Mouse (Mus musculus) intestine, postnatal 0 days (tissue): ENCODE measurements at regions not wholly inside any gene's neighbourhood (a gene's known extent, or its start where the extent isn't known, plus 50 kb on each side); places are given as distances from the start of the nearest gene placed in this dataset.

Experiments
- ATAC-seq: fragments of 200-750 bp; cut with Nextera tagmentation; 2 replicates; pipeline ENCODE4 v1.8.0; 2017; ENCODE audit warnings: mild to moderate bottlenecking, moderate TSS enrichment, moderate library complexity
- H3K27ac ChIP-seq: fragments of 300-500 bp; sonication (generic); 2 replicates; pipeline ENCODE4 v1.5.1; 2014; ENCODE audit warnings: mild to moderate bottlenecking, low read depth, low read length, moderate library complexity
- H3K27me3 ChIP-seq: fragments of 300-500 bp; sonication (generic); replicated peaks from 2 replicates; pipeline ENCODE4 v1.6.1; 2014; ENCODE audit warnings: low read length, mixed read lengths; ENCODE audit not compliant: control insufficient read depth, insufficient read depth
- H3K36me3 ChIP-seq: fragments of 300-500 bp; sonication (generic); 2 replicates; pipeline ENCODE4 v1.6.1; 2014; ENCODE audit warnings: mild to moderate bottlenecking, moderate library complexity; ENCODE audit not compliant: control insufficient read depth, insufficient read depth
- H3K4me1 ChIP-seq: fragments of 300-500 bp; sonication (generic); replicated peaks from 2 replicates; pipeline ENCODE4 v1.6.1; 2014; ENCODE audit warnings: antibody characterized with exemption, low read length, mixed read lengths; ENCODE audit not compliant: control insufficient read depth, insufficient read depth
- H3K4me2 ChIP-seq: fragments of 300-500 bp; sonication (generic); replicated peaks from 2 replicates; pipeline ENCODE4 v1.6.1; 2014; ENCODE audit warnings: low read depth, mild to moderate bottlenecking, moderate library complexity
- H3K4me3 ChIP-seq: fragments of 300-500 bp; sonication (generic); 2 replicates; pipeline ENCODE4 v1.5.1; 2014; ENCODE audit warnings: low read depth, low read length
- H3K9ac ChIP-seq: fragments of 300-500 bp; sonication (generic); 2 replicates; pipeline ENCODE4 v1.6.1; 2014; ENCODE audit warnings: mild to moderate bottlenecking, low read depth, low read length
- H3K9me3 ChIP-seq: fragments of 300-500 bp; sonication (generic); 2 replicates; pipeline ENCODE4 v1.6.1; 2016; ENCODE audit warnings: mixed run types; ENCODE audit not compliant: control insufficient read depth
- CTCF ChIP-seq: sonication (generic); IDR thresholded peaks from 2 replicates; pipeline ENCODE4 v1.5.1; 2016; ENCODE audit warnings: low read depth, mild to moderate bottlenecking, control low read depth, antibody characterized with exemption, moderate library complexity
- WGBS: fragments of 180-500 bp; shearing (Covaris S2); extraction: QIAGEN DNeasy Blood & Tissue Kit; methylation state at CpG from one replicate; pipeline ENCODE4 v1.1.7; 2014; 5-methylcytosine and 5-hydroxymethylcytosine counted together

GRCm38 (mm10) chr14:55168336-55168909 is 51.7 kb upstream of the Jph4 start:
- Histone ChIP-seq H3K4me1 (0 out of 2 replicates have a peak, but pooled peaks cover 4% of the 10 kb centered on the region), H3K36me3 (no peaks in the 10 kb centered on the region), H3K27ac (no peak overlapping the region), H3K4me2 (no peak overlapping the region), H3K9me3 (no peaks in the 10 kb centered on the region), H3K27me3 (no peaks in the 10 kb centered on the region), H3K9ac (no peak overlapping the region), H3K4me3 (no peak overlapping the region)
- ATAC-seq, result no peak
- no peak for TF ChIP-seq CTCF
- WGBS, result 30% methylated on average over 12 of the region's 12 CpGs

DNA sequence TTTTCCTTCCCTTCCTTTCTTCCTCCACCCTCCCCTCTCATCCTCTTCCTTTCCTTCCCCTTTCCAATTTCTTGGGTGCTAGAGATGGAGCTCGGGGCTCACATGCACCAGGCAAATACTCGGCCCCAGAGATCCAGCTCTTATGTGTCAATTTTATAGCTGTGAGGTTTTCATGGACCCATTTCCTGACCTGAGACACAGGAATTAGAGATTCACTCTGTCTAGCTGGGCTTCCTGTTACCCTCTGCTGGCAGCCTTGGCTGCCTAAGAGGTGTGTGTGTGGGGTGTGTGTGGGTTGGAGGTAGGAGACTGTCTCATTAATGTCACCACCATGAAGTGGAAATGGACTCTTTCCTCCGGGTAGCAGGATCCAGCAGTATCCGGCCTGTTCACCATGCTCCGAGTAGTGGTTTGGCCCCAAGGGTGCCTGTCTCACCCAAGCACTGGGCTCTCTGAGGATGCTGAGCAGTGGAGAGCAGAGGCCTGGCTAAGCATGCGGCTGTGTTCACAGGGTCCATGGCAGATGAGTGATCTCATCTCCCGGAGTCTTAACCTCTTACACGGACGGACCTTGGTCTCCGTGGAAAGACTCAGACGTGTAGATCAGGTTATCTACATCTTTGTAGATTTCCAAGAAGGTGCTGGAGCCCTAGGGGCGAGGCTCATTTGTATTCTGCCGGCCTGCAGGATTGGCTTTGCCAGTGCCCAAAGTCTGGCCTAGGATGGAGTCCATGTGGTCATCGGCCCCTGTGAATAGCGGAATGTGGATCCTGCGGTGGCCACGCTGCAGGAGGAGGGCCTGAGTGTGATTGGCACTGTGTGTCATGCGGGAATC is 52.5 kb upstream of the Jph4 start:
- Histone ChIP-seq H3K36me3 (no peaks in the 10 kb centered on the region), H3K27ac (no peak overlapping the region), H3K9ac (no peak overlapping the region), H3K9me3 (no peaks in the 10 kb centered on the region), H3K4me3 (no peak overlapping the region), H3K27me3 (no peaks in the 10 kb centered on the region), H3K4me2 (no peak overlapping the region), H3K4me1 (0 out of 2 replicates have a peak, but pooled peaks cover 4% of the 10 kb centered on the region)
- TF ChIP-seq CTCF, result no peak
- WGBS, result 80% methylated on average over 18 of the region's 18 CpGs
- peak; percentile 45; the same call in 1 of the 2 replicates for ATAC-seq

DNA sequence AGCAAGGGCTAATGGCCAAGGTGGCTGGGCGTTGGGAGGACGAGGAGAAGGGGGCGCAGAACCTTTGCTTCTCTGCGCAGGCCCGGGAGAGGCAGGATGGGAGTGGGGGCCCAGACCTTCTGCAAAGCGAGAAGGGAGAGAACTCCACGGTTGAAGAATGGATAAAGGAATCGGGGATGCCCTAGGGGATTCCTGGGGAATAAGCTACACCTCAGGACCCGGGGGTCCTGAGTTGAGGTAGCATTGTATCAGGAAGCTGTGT is 52.0 kb upstream of the Dhrs2 start:
- 94% methylated on average over 9 of the region's 9 CpGs for WGBS
- Histone ChIP-seq H3K9ac (no peak overlapping the region), H3K9me3 (no peaks in the 10 kb centered on the region), H3K36me3 (no peaks in the 10 kb centered on the region), H3K27me3 (no peaks in the 10 kb centered on the region), H3K4me2 (no peak overlapping the region), H3K4me3 (no peak overlapping the region), H3K27ac (no peak overlapping the region), H3K4me1 (no peaks in the 10 kb centered on the region)
- TF ChIP-seq CTCF, result no peak
- no peak for ATAC-seq

GRCm38 (mm10) chr14:55171311-55172049 is 50.3 kb upstream of the Dhrs2 start:
- TF ChIP-seq CTCF, result no peak
- Histone ChIP-seq H3K36me3 (no peaks in the 10 kb centered on the region), H3K4me3 (no peak overlapping the region), H3K27me3 (no peaks in the 10 kb centered on the region), H3K9me3 (no peaks in the 10 kb centered on the region), H3K4me2 (no peak overlapping the region), H3K4me1 (no peaks in the 10 kb centered on the region), H3K9ac (no peak overlapping the region), H3K27ac (no peak overlapping the region)
- ATAC-seq, result no peak
- 85% methylated on average over 7 of the region's 7 CpGs for WGBS
